Mouse (Mus musculus) adrenal gland, postnatal 36 days (tissue): ENCODE data around the gene Hoxa3. TPM values are rescaled to one million over a fixed set of nuclear protein-coding genes. Genes with fewer than 3 reads are reported as not detected.
A peak's percentile ranks its signal among the peaks of the same experiment; 100 is the strongest.

Experiments used
- DNase-seq, 2 experiments: peaks; one replicate each; pipeline ENCODE4 v3.0.0; 2021; ENCODE audit warnings: mixed read lengths in 1 of 2
- total RNA-seq, 2 experiments: library from RNA; stranded (reverse); gene quantifications; 2 replicates each; pipeline ENCODE4 v1.2.3; 2021

The Hoxa3 gene
- total RNA-seq, 2 experiments from 2014 or later = 3.7 TPM

- no peak for DNase-seq
Observed at GRCm38 (mm10) chr6:52219234-52219942, 6.3 kb upstream of the Hoxa3 start.

- no peak for DNase-seq
Observed at GRCm38 (mm10) chr6:52218643-52219215, 5.6 kb upstream of the Hoxa3 start.

GRCm38 (mm10) chr6:52217895-52218642 is 4.9 kb upstream of the Hoxa3 start:
- DNase-seq = no peak

GRCm38 (mm10) chr6:52217459-52217768 is 4.3 kb upstream of the Hoxa3 start:
- peak; percentile 90 to 92 for DNase-seq

GRCm38 (mm10) chr6:52216691-52217458 is 3.7 kb upstream of the Hoxa3 start:
- DNase-seq = peak; percentile 55 to 61

- DNase-seq = no peak
Observed at GRCm38 (mm10) chr6:52215771-52216535, 2.8 kb upstream of the Hoxa3 start.

GRCm38 (mm10) chr6:52215070-52215469 is 1.9 kb upstream of the Hoxa3 start:
- no peak for DNase-seq

GRCm38 (mm10) chr6:52214271-52214670 is 1.1 kb upstream of the Hoxa3 start:
- no peak for DNase-seq

- DNase-seq = peak in 1 of 2 experiments; percentile 67
Observed at GRCm38 (mm10) chr6:52212556-52213118, 499 bp downstream of the Hoxa3 start.

GRCm38 (mm10) chr6:52211961-52212360 is 1.2 kb downstream of the Hoxa3 start:
- no peak for DNase-seq

- DNase-seq = peak; percentile 87 to 92
Observed at GRCm38 (mm10) chr6:52211170-52211935, 1.8 kb downstream of the Hoxa3 start.

- DNase-seq = no peak
Observed at GRCm38 (mm10) chr6:52209685-52210046, 3.5 kb downstream of the Hoxa3 start.

GRCm38 (mm10) chr6:52208868-52209684 is 4.1 kb downstream of the Hoxa3 start:
- no peak for DNase-seq

- DNase-seq = peak; percentile 83 to 87
Observed at GRCm38 (mm10) chr6:52208072-52208867, 4.9 kb downstream of the Hoxa3 start, which contains the start of gene Hoxa6. TSS of gene Hoxa6 (minus strand) at chr6:52208722.

- DNase-seq = no peak
Observed at GRCm38 (mm10) chr6:52207684-52207976, 5.5 kb downstream of the Hoxa3 start.

- no peak for DNase-seq
Observed at GRCm38 (mm10) chr6:52206882-52207683, 6.1 kb downstream of the Hoxa3 start.

- no peak for DNase-seq
Observed at GRCm38 (mm10) chr6:52205638-52206621, 7.2 kb downstream of the Hoxa3 start.
